Mouse (Mus musculus): ENCODE results near the gene Prkra. TPM values are rescaled to one million over a fixed set of nuclear protein-coding genes. Genes with fewer than 3 reads are reported as not detected.

Prkra gene
- polyA plus RNA-seq, 1 experiment from 2014 or later, result 67.5 TPM

GRCm38 (mm10) chr2:76667200-76667599, 19.4 kb upstream of the Prkra start:
- Histone ChIP-seq H3K27ac (ENCODE audit: low read length) (no peak overlapping the region), H3K4me3 (ENCODE audit: low read length) (no peak overlapping the region), H3K4me1 (replicated peaks; ENCODE audit: control insufficient read depth, insufficient read depth, low read length) (peaks cover 7% of the 10 kb centered on the region; the same call in 1 of the 2 replicates), H3K36me3 (ENCODE audit: control insufficient read depth, insufficient read depth, low read length) (peaks cover 17% of the 10 kb centered on the region), H3K4me2 (ENCODE audit: low read depth, low read length) (no peak overlapping the region), H3K9me3 (ENCODE audit: control insufficient read depth, low read length) (no peaks in the 10 kb centered on the region), H3K9ac (ENCODE audit: low read length) (no peak overlapping the region), H3K27me3 (ENCODE audit: control insufficient read depth, insufficient read depth, low read depth, low read length) (no peaks in the 10 kb centered on the region)
- 43% methylated on average over 5 of the region's 5 CpGs for WGBS
- ATAC-seq (ENCODE audit: low read depth), result no peak

- H3K36me3 ChIP-seq (ENCODE audit: control insufficient read depth, insufficient read depth, low read length), result peaks cover 17% of the 10 kb centered on the region
These were observed 17.7 kb upstream of the Prkra start for GRCm38 (mm10) chr2:76665531-76665930.

GRCm38 (mm10) chr2:76659419-76659818, 11.6 kb upstream of the Prkra start:
- no peaks in the 10 kb centered on the region for H3K27me3 ChIP-seq (ENCODE audit: control insufficient read depth, insufficient read depth, low read depth, low read length)
- no peak overlapping the region for H3K27ac ChIP-seq (ENCODE audit: low read length)
- no peak overlapping the region for H3K4me2 ChIP-seq (ENCODE audit: low read depth, low read length)
- peak; percentile 47; the same call in 1 of the 2 replicates for ATAC-seq (ENCODE audit: low read depth)
- WGBS, result 49% methylated on average over 6 of the region's 8 CpGs
- no peak overlapping the region for H3K9ac ChIP-seq (ENCODE audit: low read length)
- no peaks in the 10 kb centered on the region for H3K9me3 ChIP-seq (ENCODE audit: control insufficient read depth, low read length)
- H3K4me1 ChIP-seq (replicated peaks; ENCODE audit: control insufficient read depth, insufficient read depth, low read length), result no peaks in the 10 kb centered on the region
- H3K36me3 ChIP-seq (ENCODE audit: control insufficient read depth, insufficient read depth, low read length), result peaks cover 9% of the 10 kb centered on the region; the same call in 1 of the 2 replicates
- no peak overlapping the region for H3K4me3 ChIP-seq (ENCODE audit: low read length)

More at GRCm38 (mm10) chr2:76665531-76665930, 17.7 kb upstream of the Prkra start:
- Histone ChIP-seq H3K4me1 (replicated peaks; ENCODE audit: control insufficient read depth, insufficient read depth, low read length) (peaks cover 5% of the 10 kb centered on the region; the same call in 1 of the 2 replicates), H3K4me3 (ENCODE audit: low read length) (no peak overlapping the region), H3K9me3 (ENCODE audit: control insufficient read depth, low read length) (no peaks in the 10 kb centered on the region), H3K27ac (ENCODE audit: low read length) (no peak overlapping the region), H3K9ac (ENCODE audit: low read length) (no peak overlapping the region), H3K27me3 (ENCODE audit: control insufficient read depth, insufficient read depth, low read depth, low read length) (no peaks in the 10 kb centered on the region), H3K4me2 (ENCODE audit: low read depth, low read length) (no peak overlapping the region)
- ATAC-seq (ENCODE audit: low read depth), result no peak
- WGBS, result 95% methylated on average over 7 of the region's 7 CpGs

GRCm38 (mm10) chr2:76658551-76658950, 10.7 kb upstream of the Prkra start:
- H3K9me3 ChIP-seq (ENCODE audit: control insufficient read depth, low read length), result no peaks in the 10 kb centered on the region
- H3K4me2 ChIP-seq (ENCODE audit: low read depth, low read length), result no peak overlapping the region
- H3K9ac ChIP-seq (ENCODE audit: low read length), result no peak overlapping the region
- H3K27ac ChIP-seq (ENCODE audit: low read length), result no peak overlapping the region
- WGBS, result 65% methylated on average over 13 of the region's 13 CpGs
- 0 out of 2 replicates have a peak, but pooled peaks cover 5% of the 10 kb centered on the region for H3K36me3 ChIP-seq (ENCODE audit: control insufficient read depth, insufficient read depth, low read length)
- H3K4me3 ChIP-seq (ENCODE audit: low read length), result no peak overlapping the region
- H3K27me3 ChIP-seq (ENCODE audit: control insufficient read depth, insufficient read depth, low read depth, low read length), result no peaks in the 10 kb centered on the region
- no peaks in the 10 kb centered on the region for H3K4me1 ChIP-seq (replicated peaks; ENCODE audit: control insufficient read depth, insufficient read depth, low read length)
- ATAC-seq (ENCODE audit: low read depth), result no peak

GRCm38 (mm10) chr2:76655982-76656381, 8.2 kb upstream of the Prkra start:
- Histone ChIP-seq H3K36me3 (ENCODE audit: control insufficient read depth, insufficient read depth, low read length) (no peaks in the 10 kb centered on the region), H3K4me2 (ENCODE audit: low read depth, low read length) (no peak overlapping the region), H3K27ac (ENCODE audit: low read length) (no peak overlapping the region), H3K4me1 (replicated peaks; ENCODE audit: control insufficient read depth, insufficient read depth, low read length) (no peaks in the 10 kb centered on the region), H3K27me3 (ENCODE audit: control insufficient read depth, insufficient read depth, low read depth, low read length) (no peaks in the 10 kb centered on the region), H3K9me3 (ENCODE audit: control insufficient read depth, low read length) (no peaks in the 10 kb centered on the region), H3K4me3 (ENCODE audit: low read length) (no peak overlapping the region), H3K9ac (ENCODE audit: low read length) (no peak overlapping the region)
- no peak for ATAC-seq (ENCODE audit: low read depth)
- 19% methylated on average over 1 of the region's 1 CpGs for WGBS

GRCm38 (mm10) chr2:76655444-76655843, 7.6 kb upstream of the Prkra start:
- no peak for ATAC-seq (ENCODE audit: low read depth)
- Histone ChIP-seq H3K9ac (ENCODE audit: low read length) (no peak overlapping the region), H3K4me3 (ENCODE audit: low read length) (no peak overlapping the region), H3K36me3 (ENCODE audit: control insufficient read depth, insufficient read depth, low read length) (no peaks in the 10 kb centered on the region), H3K27ac (ENCODE audit: low read length) (no peak overlapping the region), H3K9me3 (ENCODE audit: control insufficient read depth, low read length) (no peaks in the 10 kb centered on the region), H3K4me2 (ENCODE audit: low read depth, low read length) (no peak overlapping the region), H3K27me3 (ENCODE audit: control insufficient read depth, insufficient read depth, low read depth, low read length) (no peaks in the 10 kb centered on the region), H3K4me1 (replicated peaks; ENCODE audit: control insufficient read depth, insufficient read depth, low read length) (no peaks in the 10 kb centered on the region)
- 69% methylated on average over 3 of the region's 3 CpGs for WGBS

GRCm38 (mm10) chr2:76654646-76655045, 6.8 kb upstream of the Prkra start:
- Histone ChIP-seq H3K4me1 (replicated peaks; ENCODE audit: control insufficient read depth, insufficient read depth, low read length) (no peaks in the 10 kb centered on the region), H3K27ac (ENCODE audit: low read length) (no peak overlapping the region), H3K9me3 (ENCODE audit: control insufficient read depth, low read length) (no peaks in the 10 kb centered on the region), H3K36me3 (ENCODE audit: control insufficient read depth, insufficient read depth, low read length) (no peaks in the 10 kb centered on the region), H3K4me3 (ENCODE audit: low read length) (no peak overlapping the region), H3K4me2 (ENCODE audit: low read depth, low read length) (no peak overlapping the region), H3K9ac (ENCODE audit: low read length) (no peak overlapping the region), H3K27me3 (ENCODE audit: control insufficient read depth, insufficient read depth, low read depth, low read length) (no peaks in the 10 kb centered on the region)
- WGBS, result 63% methylated on average over 5 of the region's 5 CpGs
- peak; percentile 56; the same call in 1 of the 2 replicates for ATAC-seq (ENCODE audit: low read depth)

- Histone ChIP-seq H3K9me3 (ENCODE audit: control insufficient read depth, low read length) (no peaks in the 10 kb centered on the region), H3K9ac (ENCODE audit: low read length) (no peak overlapping the region), H3K27ac (ENCODE audit: low read length) (no peak overlapping the region), H3K36me3 (ENCODE audit: control insufficient read depth, insufficient read depth, low read length) (no peaks in the 10 kb centered on the region), H3K27me3 (ENCODE audit: control insufficient read depth, insufficient read depth, low read depth, low read length) (no peaks in the 10 kb centered on the region), H3K4me3 (ENCODE audit: low read length) (no peak overlapping the region), H3K4me1 (replicated peaks; ENCODE audit: control insufficient read depth, insufficient read depth, low read length) (peaks cover 2% of the 10 kb centered on the region; the same call in 1 of the 2 replicates), H3K4me2 (ENCODE audit: low read depth, low read length) (no peak overlapping the region)
- 96% methylated on average over 4 of the region's 4 CpGs for WGBS
- no peak for ATAC-seq (ENCODE audit: low read depth)
These were observed 5.3 kb upstream of the Prkra start for GRCm38 (mm10) chr2:76653070-76653469.

GRCm38 (mm10) chr2:76648666-76649141, 889 bp upstream of the Prkra start:
- Histone ChIP-seq H3K9me3 (ENCODE audit: control insufficient read depth, low read length) (no peaks in the 10 kb centered on the region), H3K4me1 (replicated peaks; ENCODE audit: control insufficient read depth, insufficient read depth, low read length) (peaks cover 12% of the 10 kb centered on the region; the same call in 1 of the 2 replicates), H3K27me3 (ENCODE audit: control insufficient read depth, insufficient read depth, low read depth, low read length) (no peaks in the 10 kb centered on the region), H3K4me3 (ENCODE audit: low read length) (peak overlapping the region; percentile 86), H3K27ac (ENCODE audit: low read length) (peak overlapping the region; percentile 88), H3K4me2 (ENCODE audit: low read depth, low read length) (peak overlapping the region; percentile 63), H3K9ac (ENCODE audit: low read length) (peak overlapping the region; percentile 68), H3K36me3 (ENCODE audit: control insufficient read depth, insufficient read depth, low read length) (no peaks in the 10 kb centered on the region)
- WGBS, result 21% methylated on average over 13 of the region's 13 CpGs
- peak; percentile 34 for ATAC-seq (ENCODE audit: low read depth)

Data from lung, embryonic 16.5 days (tissue).